ENCODE assay signal across 15 mouse cellular contexts in the genomic region with DNA sequence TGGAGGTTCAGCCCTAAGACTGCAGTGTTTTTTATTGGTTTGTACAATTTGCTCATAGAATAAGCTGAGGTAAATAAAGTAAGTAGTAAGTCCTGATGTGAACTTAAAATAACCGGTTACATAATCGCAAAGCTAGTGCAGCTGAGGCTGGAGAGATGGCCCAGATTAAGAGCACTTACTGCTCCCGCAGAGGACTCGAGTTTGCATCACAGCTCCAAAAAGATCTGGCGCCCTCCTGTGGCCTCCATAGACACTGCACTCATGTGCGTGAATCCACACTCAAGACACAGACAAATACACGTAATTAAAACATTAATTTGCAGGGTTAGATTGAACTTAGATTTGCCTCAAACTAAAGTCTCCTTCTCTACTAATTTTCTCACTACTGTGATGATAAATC.
DNase-seq lines count a peak whose midpoint lies in the region; TF ChIP-seq lines count a peak whose summit lies in the region.
"Had no signal": no experiment of that assay in that cellular context is flagged by ENCODE, and none has a peak within 500 bp of the region (broad histone marks: within the 10 kb centered on the region; RNA-seq: fewer than 3 reads in every experiment).

No protein-coding gene starts in this region.

- no peak overlapping the region for H3K4me3 ChIP-seq in spleen, adult 2 months (ENCODE audit: extremely low read depth, insufficient read depth, insufficient read length)
- no peak overlapping the region for H3K4me3 ChIP-seq in bone marrow, adult 2 months (replicated peaks; ENCODE audit: control insufficient read depth, low read depth, low read length)
- H3K4me3 ChIP-seq: embryonic facial prominence, embryonic 12.5 days; midbrain, embryonic 12.5 days; neural tube, embryonic 15.5 days had no signal

- H3K27ac ChIP-seq in spleen, adult 2 months (ENCODE audit: insufficient read depth, low read length) = no peak overlapping the region
- no peak overlapping the region for H3K27ac ChIP-seq in bone marrow, adult 2 months (ENCODE audit: control insufficient read depth, insufficient read depth, low read depth, low read length, poor library complexity)
- H3K27ac ChIP-seq: embryonic facial prominence, embryonic 12.5 days; midbrain, embryonic 12.5 days; neural tube, embryonic 15.5 days had no signal

- peak; percentile 11 for DNase-seq in heart, postnatal 4 days
- no peak for DNase-seq in heart, adult 8-10 months (ENCODE audit: low spot score)
- DNase-seq in spleen, adult 2 months (ENCODE audit: low read depth in 1 of 2, low spot score in 2 of 2) = peak in 1 of 2 experiments; percentile 7
- DNase-seq in spleen, postnatal 36 days (ENCODE audit: low spot score in 2 of 2) = no peak
- DNase-seq in thymus, postnatal 4 days = peak; percentile 75
- DNase-seq in gastrocnemius, postnatal 14 days = no peak
- DNase-seq: adrenal gland, postnatal 36 days; cerebellum, adult 8-10 months; kidney, adult 2 months; layer of hippocampus, postnatal 36 days; right cerebral cortex, postnatal 14 days had no signal

- TF ChIP-seq POLR2A in spleen, adult 2 months (IDR thresholded peaks at IDR 0.05; ENCODE audit: low read depth, low read length) = no peak
- no peak for TF ChIP-seq POLR2A in bone marrow, adult 2 months (IDR thresholded peaks at IDR 0.05; ENCODE audit: borderline replicate concordance, control insufficient read depth, low read depth, low read length)

- TF ChIP-seq CTCF in spleen, adult 2 months (IDR thresholded peaks at IDR 0.05; ENCODE audit: extremely low read depth, insufficient read depth, insufficient read length, insufficient replicate concordance) = peak; percentile 8; the same call in 1 of the 2 replicates
- peak; percentile 13; the same call in 1 of the 2 replicates for TF ChIP-seq CTCF in bone marrow, adult 2 months (IDR thresholded peaks at IDR 0.05; ENCODE audit: control insufficient read depth, insufficient read depth, low read length)

- 87% methylated on average over 7 of the region's 7 CpGs for WGBS in spleen, adult 2 months
- 80% methylated on average over 7 of the region's 7 CpGs for WGBS in bone marrow, adult 2 months

- intact Hi-C loops in gastrocnemius, postnatal 14 days (cut with DNase I; ENCODE audit: low total_unique reads) = loop anchor here (10.0 kb wide), 1 partner anchor 161 kb away; no protein-coding TSS in a partner anchor

- no peaks in the 10 kb centered on the region for H3K36me3 ChIP-seq in spleen, adult 2 months (ENCODE audit: control insufficient read depth, insufficient read depth, low read length)
- H3K36me3 ChIP-seq: embryonic facial prominence, embryonic 12.5 days; midbrain, embryonic 12.5 days; neural tube, embryonic 15.5 days had no signal

- H3K4me1 ChIP-seq in spleen, adult 2 months (ENCODE audit: control insufficient read depth, insufficient read depth, insufficient read length) = peaks cover 11% of the 10 kb centered on the region; the same call in 1 of the 2 replicates
- no peaks in the 10 kb centered on the region; the same call in 1 of the 2 replicates for H3K4me1 ChIP-seq in bone marrow, adult 2 months (ENCODE audit: control insufficient read depth, insufficient read depth, low read length)
- H3K4me1 ChIP-seq: embryonic facial prominence, embryonic 12.5 days; midbrain, embryonic 12.5 days; neural tube, embryonic 15.5 days had no signal

- H3K27me3 ChIP-seq in spleen, adult 2 months (ENCODE audit: control insufficient read depth, insufficient read depth, low read length) = no peaks in the 10 kb centered on the region
- H3K27me3 ChIP-seq: embryonic facial prominence, embryonic 12.5 days; midbrain, embryonic 12.5 days; neural tube, embryonic 15.5 days had no signal

Comparison
In these comparisons a context has a peak if more than half of its experiments do, and no peak if none do; other contexts are left out.
1. DNase-seq: peak in heart, postnatal 4 days (single experiment) and thymus, postnatal 4 days (single experiment); none in heart, adult 8-10 months (single experiment), spleen, postnatal 36 days (0 of 2) and gastrocnemius, postnatal 14 days (single experiment).